Mouse (Mus musculus): Measurements from ENCODE around the gene Trim9.
A peak's percentile ranks its signal among the peaks of the same experiment; 100 is the strongest.

Gene Trim9

GRCm38 (mm10) chr12:70347202-70347841 lies at the start of gene Trim9:
Gene Trim9, minus strand, starts transcription at chr12:70347614.
- peak; percentile 90 for DNase-seq (ENCODE audit: low spot score)

- DNase-seq (ENCODE audit: low spot score), result no peak
Measured at GRCm38 (mm10) chr12:70395061-70395460, 47.6 kb upstream of the Trim9 start.

GRCm38 (mm10) chr12:70391236-70391635 lies 43.8 kb upstream of the Trim9 start:
- DNase-seq (ENCODE audit: low spot score), result no peak

- DNase-seq (ENCODE audit: low spot score), result no peak
Measured at GRCm38 (mm10) chr12:70374976-70375375, 27.6 kb upstream of the Trim9 start.

- no peak for DNase-seq (ENCODE audit: low spot score)
Measured at GRCm38 (mm10) chr12:70372874-70373273, 25.5 kb upstream of the Trim9 start.

- DNase-seq (ENCODE audit: low spot score), result no peak
Measured at GRCm38 (mm10) chr12:70369348-70369747, 21.9 kb upstream of the Trim9 start.

GRCm38 (mm10) chr12:70368820-70369219 lies 21.4 kb upstream of the Trim9 start:
- no peak for DNase-seq (ENCODE audit: low spot score)

GRCm38 (mm10) chr12:70367326-70368248 lies 20.2 kb upstream of the Trim9 start:
- peak; percentile 72 for DNase-seq (ENCODE audit: low spot score)

- DNase-seq (ENCODE audit: low spot score), result peak; percentile 18
Measured at GRCm38 (mm10) chr12:70363016-70363415, 15.6 kb upstream of the Trim9 start.

- DNase-seq (ENCODE audit: low spot score), result no peak
Measured at GRCm38 (mm10) chr12:70360276-70360675, 12.9 kb upstream of the Trim9 start.

- no peak for DNase-seq (ENCODE audit: low spot score)
Measured at GRCm38 (mm10) chr12:70359443-70359842, 12.0 kb upstream of the Trim9 start.

GRCm38 (mm10) chr12:70354926-70355325 lies 7.5 kb upstream of the Trim9 start:
- no peak for DNase-seq (ENCODE audit: low spot score)

- DNase-seq (ENCODE audit: low spot score), result peak; percentile 34
Measured at GRCm38 (mm10) chr12:70350490-70350889, 3.1 kb upstream of the Trim9 start.

GRCm38 (mm10) chr12:70349788-70350187 lies 2.4 kb upstream of the Trim9 start:
- no peak for DNase-seq (ENCODE audit: low spot score)

GRCm38 (mm10) chr12:70348026-70348425 lies 612 bp upstream of the Trim9 start:
- no peak for DNase-seq (ENCODE audit: low spot score)

GRCm38 (mm10) chr12:70346139-70347026 lies 1.0 kb downstream of the Trim9 start:
- DNase-seq (ENCODE audit: low spot score), result peak; percentile 55

- DNase-seq (ENCODE audit: low spot score), result no peak
Measured at GRCm38 (mm10) chr12:70345531-70346138, 1.8 kb downstream of the Trim9 start.

GRCm38 (mm10) chr12:70335176-70335575 lies 12.2 kb downstream of the Trim9 start:
- no peak for DNase-seq (ENCODE audit: low spot score)

GRCm38 (mm10) chr12:70333253-70333805 lies 14.1 kb downstream of the Trim9 start:
- no peak for DNase-seq (ENCODE audit: low spot score)

GRCm38 (mm10) chr12:70329059-70329458 lies 18.4 kb downstream of the Trim9 start:
- no peak for DNase-seq (ENCODE audit: low spot score)

- DNase-seq (ENCODE audit: low spot score), result no peak
Measured at GRCm38 (mm10) chr12:70326956-70327355, 20.5 kb downstream of the Trim9 start.

Measured in MN1 (cell line).